Mouse (Mus musculus) lung, postnatal 0 days (tissue): ENCODE measurements around the gene Bcam.

Experiments
- CTCF ChIP-seq: IDR thresholded peaks from 2 replicates; pipeline ENCODE4 v1.5.1; 2016; ENCODE audit warnings: antibody characterized with exemption, mild to moderate bottlenecking
- EP300 ChIP-seq: IDR thresholded peaks from 2 replicates; pipeline ENCODE4 v1.6.1; 2016; ENCODE audit warnings: antibody characterized with exemption, mild to moderate bottlenecking, control low read depth

DNA sequence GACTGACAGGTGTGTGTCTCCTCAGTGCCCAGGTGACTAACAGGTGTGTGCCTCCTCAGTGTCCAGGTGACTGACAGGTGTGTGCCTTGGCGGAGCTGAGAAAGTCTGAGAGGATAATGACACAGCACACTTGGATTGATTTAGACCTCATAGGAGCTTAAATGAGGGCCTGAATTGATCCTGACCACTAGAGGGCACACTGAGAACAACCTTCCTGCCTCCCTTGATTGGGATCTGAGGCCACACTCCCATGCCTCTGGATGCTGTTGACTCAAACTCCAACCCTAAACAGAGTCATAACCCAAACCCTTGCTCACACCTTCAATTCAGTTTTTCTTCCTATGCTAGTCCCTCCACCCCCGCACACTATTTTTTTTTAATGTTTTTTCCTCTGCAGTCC is 29.9 kb upstream of the Bcam start:
- TF ChIP-seq CTCF (peak; percentile 87), EP300 (no peak)
